Mouse (Mus musculus): ENCODE results near the gene Defb6. TPM values are rescaled to one million over a fixed set of nuclear protein-coding genes. Genes with fewer than 3 reads are reported as not detected.

Defb6 gene
- not detected in 2 replicates for polyA plus RNA-seq (2015; fragmentation: Nextera tagmentation; extraction: Ambion mirVana)

- no peak within 1 kb of the TSS for H3K4me3 ChIP-seq (ENCODE audit: low read depth, low read length)
- WGBS = 67% methylated on average over 1 of the region's 1 CpGs
These were observed at the start of gene Defb6 for GRCm38 (mm10) chr8:19225161-19225560. Defb6 (plus strand) TSS chr8:19225478.

GRCm38 (mm10) chr8:19238101-19238500 is 12.8 kb downstream of the Defb6 start:
- Histone ChIP-seq H3K9ac (ENCODE audit: low read depth, low read length) (no peak overlapping the region), H3K4me3 (ENCODE audit: low read depth, low read length) (no peak overlapping the region), H3K4me2 (ENCODE audit: low read length) (no peak overlapping the region), H3K36me3 (ENCODE audit: control insufficient read depth, insufficient read depth, low read length) (no peaks in the 10 kb centered on the region), H3K9me3 (replicated peaks; ENCODE audit: control insufficient read depth, low read length, poor library complexity, severe bottlenecking) (no peaks in the 10 kb centered on the region; the same call in 1 of the 2 replicates), H3K27ac (ENCODE audit: low read length) (no peak overlapping the region), H3K4me1 (ENCODE audit: control insufficient read depth, insufficient read depth, low read length) (no peaks in the 10 kb centered on the region), H3K27me3 (ENCODE audit: control insufficient read depth, insufficient read depth, low read depth, low read length) (no peaks in the 10 kb centered on the region)
- no peak for ATAC-seq
- 67% methylated on average over 1 of the region's 1 CpGs for WGBS

More at GRCm38 (mm10) chr8:19225161-19225560, at the start of gene Defb6:
- Histone ChIP-seq H3K27ac (ENCODE audit: low read length) (no peak within 1 kb of the TSS), H3K27me3 (ENCODE audit: control insufficient read depth, insufficient read depth, low read depth, low read length) (no peaks in the 10 kb centered on the region), H3K9ac (ENCODE audit: low read depth, low read length) (no peak within 1 kb of the TSS), H3K4me1 (ENCODE audit: control insufficient read depth, insufficient read depth, low read length) (no peaks in the 10 kb centered on the region), H3K9me3 (replicated peaks; ENCODE audit: control insufficient read depth, low read length, poor library complexity, severe bottlenecking) (no peaks in the 10 kb centered on the region), H3K4me2 (ENCODE audit: low read length) (no peak within 1 kb of the TSS), H3K36me3 (ENCODE audit: control insufficient read depth, insufficient read depth, low read length) (no peaks in the 10 kb centered on the region)
- ATAC-seq = no peak

- H3K9ac ChIP-seq (ENCODE audit: low read depth, low read length) = no peak within 1 kb of the TSS
- H3K4me2 ChIP-seq (ENCODE audit: low read length) = no peak within 1 kb of the TSS
- WGBS = 76% methylated on average over 2 of the region's 2 CpGs
- no peak for ATAC-seq
- H3K4me1 ChIP-seq (ENCODE audit: control insufficient read depth, insufficient read depth, low read length) = no peaks in the 10 kb centered on the region
- no peak within 1 kb of the TSS for H3K27ac ChIP-seq (ENCODE audit: low read length)
- no peaks in the 10 kb centered on the region for H3K36me3 ChIP-seq (ENCODE audit: control insufficient read depth, insufficient read depth, low read length)
- H3K27me3 ChIP-seq (ENCODE audit: control insufficient read depth, insufficient read depth, low read depth, low read length) = no peaks in the 10 kb centered on the region
- H3K9me3 ChIP-seq (replicated peaks; ENCODE audit: control insufficient read depth, low read length, poor library complexity, severe bottlenecking) = no peaks in the 10 kb centered on the region; the same call in 1 of the 2 replicates
- H3K4me3 ChIP-seq (ENCODE audit: low read depth, low read length) = no peak within 1 kb of the TSS
These were observed 14.3 kb downstream of the Defb6 start, which contains the start of gene Defb46 for GRCm38 (mm10) chr8:19239616-19240015. Defb46 (plus strand) TSS chr8:19239916.

GRCm38 (mm10) chr8:19247280-19247679 is 22.0 kb downstream of the Defb6 start, which contains the start of gene Defb5:
Defb5 (plus strand) TSS chr8:19247580.
- Histone ChIP-seq H3K27ac (ENCODE audit: low read length) (no peak within 1 kb of the TSS), H3K27me3 (ENCODE audit: control insufficient read depth, insufficient read depth, low read depth, low read length) (no peaks in the 10 kb centered on the region), H3K9me3 (replicated peaks; ENCODE audit: control insufficient read depth, low read length, poor library complexity, severe bottlenecking) (no peaks in the 10 kb centered on the region; the same call in 1 of the 2 replicates), H3K4me1 (ENCODE audit: control insufficient read depth, insufficient read depth, low read length) (no peaks in the 10 kb centered on the region), H3K4me3 (ENCODE audit: low read depth, low read length) (no peak within 1 kb of the TSS), H3K36me3 (ENCODE audit: control insufficient read depth, insufficient read depth, low read length) (no peaks in the 10 kb centered on the region), H3K4me2 (ENCODE audit: low read length) (no peak within 1 kb of the TSS), H3K9ac (ENCODE audit: low read depth, low read length) (no peak within 1 kb of the TSS)
- WGBS = 94% methylated on average over 5 of the region's 5 CpGs
- ATAC-seq = no peak

- no peaks in the 10 kb centered on the region for H3K4me1 ChIP-seq (ENCODE audit: control insufficient read depth, insufficient read depth, low read length)
- no peaks in the 10 kb centered on the region for H3K36me3 ChIP-seq (ENCODE audit: control insufficient read depth, insufficient read depth, low read length)
- no peak overlapping the region for H3K9ac ChIP-seq (ENCODE audit: low read depth, low read length)
- no peak overlapping the region for H3K4me2 ChIP-seq (ENCODE audit: low read length)
- 0 out of 2 replicates have a peak, but pooled peaks cover 2% of the 10 kb centered on the region for H3K9me3 ChIP-seq (replicated peaks; ENCODE audit: control insufficient read depth, low read length, poor library complexity, severe bottlenecking)
- H3K4me3 ChIP-seq (ENCODE audit: low read depth, low read length) = no peak overlapping the region
- H3K27me3 ChIP-seq (ENCODE audit: control insufficient read depth, insufficient read depth, low read depth, low read length) = no peaks in the 10 kb centered on the region
- H3K27ac ChIP-seq (ENCODE audit: low read length) = no peak overlapping the region
- no peak for ATAC-seq
These were observed 32.9 kb downstream of the Defb6 start for GRCm38 (mm10) chr8:19258136-19258535.

- Histone ChIP-seq H3K4me1 (ENCODE audit: control insufficient read depth, insufficient read depth, low read length) (no peaks in the 10 kb centered on the region), H3K27me3 (ENCODE audit: control insufficient read depth, insufficient read depth, low read depth, low read length) (no peaks in the 10 kb centered on the region), H3K36me3 (ENCODE audit: control insufficient read depth, insufficient read depth, low read length) (no peaks in the 10 kb centered on the region), H3K4me3 (ENCODE audit: low read depth, low read length) (no peak overlapping the region), H3K27ac (ENCODE audit: low read length) (no peak overlapping the region), H3K4me2 (ENCODE audit: low read length) (no peak overlapping the region), H3K9me3 (replicated peaks; ENCODE audit: control insufficient read depth, low read length, poor library complexity, severe bottlenecking) (no peaks in the 10 kb centered on the region), H3K9ac (ENCODE audit: low read depth, low read length) (no peak overlapping the region)
- 62% methylated on average over 3 of the region's 3 CpGs for WGBS
- no peak for ATAC-seq
These were observed 34.4 kb downstream of the Defb6 start for GRCm38 (mm10) chr8:19259667-19260066.

Other genes with a start within 250 kb of the Defb6 start
- gene Defb40, start 247.2 kb upstream of the Defb6 start, polyA plus RNA-seq (2015; fragmentation: Nextera tagmentation; extraction: Ambion mirVana) = not detected in 2 replicates
- gene Defb37, start 234.4 kb upstream of the Defb6 start, polyA plus RNA-seq (2015; fragmentation: Nextera tagmentation; extraction: Ambion mirVana) = not detected in 2 replicates
- gene Defb38, start 198.9 kb upstream of the Defb6 start, polyA plus RNA-seq (2015; fragmentation: Nextera tagmentation; extraction: Ambion mirVana) = not detected in 2 replicates
- not detected in 2 replicates for gene Defb39, start 160.7 kb upstream of the Defb6 start, polyA plus RNA-seq (2015; fragmentation: Nextera tagmentation; extraction: Ambion mirVana)
- gene Defb12, start 110.6 kb upstream of the Defb6 start, polyA plus RNA-seq (2015; fragmentation: Nextera tagmentation; extraction: Ambion mirVana) = not detected in 2 replicates
- gene Defb34, start 101.7 kb upstream of the Defb6 start, polyA plus RNA-seq (2015; fragmentation: Nextera tagmentation; extraction: Ambion mirVana) = not detected in 2 replicates
- gene Gm45826, start 84.7 kb upstream of the Defb6 start, polyA plus RNA-seq (2015; fragmentation: Nextera tagmentation; extraction: Ambion mirVana) = not detected in 2 replicates
- not detected in 2 replicates for gene Defb14, start 31.1 kb upstream of the Defb6 start, polyA plus RNA-seq (2015; fragmentation: Nextera tagmentation; extraction: Ambion mirVana)
- not detected in 2 replicates for gene Defb4, start 26.8 kb upstream of the Defb6 start, polyA plus RNA-seq (2015; fragmentation: Nextera tagmentation; extraction: Ambion mirVana)
- gene Defb46, start 14.4 kb downstream of the Defb6 start, polyA plus RNA-seq (2015; fragmentation: Nextera tagmentation; extraction: Ambion mirVana) = not detected in 2 replicates
- not detected in 2 replicates for gene Defb5, start 22.1 kb downstream of the Defb6 start, polyA plus RNA-seq (2015; fragmentation: Nextera tagmentation; extraction: Ambion mirVana)
- gene Defb3, start 67.9 kb downstream of the Defb6 start, polyA plus RNA-seq (2015; fragmentation: Nextera tagmentation; extraction: Ambion mirVana) = not detected in 2 replicates
- gene Defb8, start 222.1 kb downstream of the Defb6 start, polyA plus RNA-seq (2015; fragmentation: Nextera tagmentation; extraction: Ambion mirVana) = not detected in 2 replicates